Mouse (Mus musculus) fibroblast of lung, adult 2 months (primary cell): ENCODE data around the gene Cfap45.
A peak's percentile ranks its signal among the peaks of the same experiment; 100 is the strongest.

Source experiments
- DNase-seq: peaks from one replicate; pipeline ENCODE4 v3.0.0-alpha.2; 2011; ENCODE audit warnings: low read depth

Cfap45 gene

DNA sequence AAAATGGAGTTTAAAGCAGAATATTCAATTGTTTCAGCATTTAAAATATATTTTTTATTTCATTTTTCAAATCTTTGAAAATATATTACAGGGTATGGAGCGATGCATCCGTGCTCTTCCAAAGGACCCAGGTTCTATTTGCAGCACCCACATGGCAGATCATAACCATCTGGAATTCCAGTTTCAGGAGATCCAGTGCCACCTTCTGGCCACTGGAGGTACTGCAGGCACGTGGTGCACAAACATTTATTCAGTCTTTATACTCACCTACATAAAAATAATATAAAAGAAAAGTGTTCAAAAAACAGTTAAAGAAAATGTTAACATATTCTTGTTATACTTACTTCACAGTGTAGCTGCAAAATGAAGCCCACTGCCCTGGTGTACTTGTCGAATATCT is 2.6 kb upstream of the Cfap45 start:
- no peak for DNase-seq

DNA sequence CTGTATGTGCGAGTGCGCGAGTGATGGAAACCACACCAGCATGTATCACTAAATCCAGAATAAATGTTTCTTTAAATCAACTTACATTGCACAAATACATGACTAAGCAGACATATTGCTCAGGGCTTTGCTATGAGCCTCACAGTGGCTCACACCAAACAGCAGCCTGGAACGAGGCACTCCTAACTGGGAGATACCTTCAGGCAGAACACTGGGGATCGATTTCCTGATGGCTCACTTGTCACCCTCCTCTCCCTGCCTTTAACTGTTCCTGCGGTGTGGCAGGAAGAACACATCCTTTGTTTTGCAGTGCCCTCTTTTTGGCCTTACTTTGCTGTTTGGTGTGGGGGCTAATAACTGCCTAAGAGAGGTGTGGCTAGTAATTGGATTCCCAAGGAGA is 957 bp upstream of the Cfap45 start:
- no peak for DNase-seq

DNA sequence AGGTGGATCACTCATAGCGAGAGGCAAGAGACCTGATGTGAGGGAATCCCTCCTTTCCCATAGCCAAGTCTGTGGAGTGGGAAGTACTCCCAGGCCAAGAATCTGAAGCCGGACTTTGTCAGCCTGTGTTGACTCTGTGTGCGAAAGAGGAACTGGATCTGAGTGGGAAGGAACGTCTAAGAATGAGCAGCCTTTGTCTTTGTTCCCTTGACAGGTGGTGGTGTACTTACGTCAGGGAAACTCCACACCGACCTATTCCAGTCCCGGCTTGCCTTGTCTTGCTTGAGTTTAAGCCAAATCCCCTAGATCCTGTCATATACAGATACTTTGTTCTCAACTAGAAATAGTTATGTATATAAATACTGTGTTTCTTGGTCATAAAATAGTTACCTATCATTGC is 1.9 kb downstream of the Cfap45 start:
- DNase-seq = no peak

DNA sequence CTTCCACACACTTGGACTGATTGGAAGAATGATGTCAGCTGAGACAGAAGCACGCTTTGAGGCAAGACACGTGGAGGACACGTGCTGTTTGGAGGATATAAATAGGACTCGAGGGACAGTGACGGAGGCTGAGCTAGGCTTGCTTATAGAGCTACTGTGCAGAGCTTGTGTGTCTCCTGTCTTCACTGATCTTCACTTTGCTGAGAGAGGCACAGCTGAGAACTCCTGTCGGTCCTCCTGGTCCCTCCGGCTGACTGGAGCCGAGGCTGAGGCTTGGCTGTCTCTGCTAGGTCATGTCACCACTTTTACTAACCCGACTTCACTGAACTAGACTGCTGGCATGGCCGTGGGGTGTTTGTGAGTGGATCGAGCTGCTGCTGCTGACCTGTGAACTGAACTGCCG is 3.1 kb downstream of the Cfap45 start:
- no peak for DNase-seq

DNA sequence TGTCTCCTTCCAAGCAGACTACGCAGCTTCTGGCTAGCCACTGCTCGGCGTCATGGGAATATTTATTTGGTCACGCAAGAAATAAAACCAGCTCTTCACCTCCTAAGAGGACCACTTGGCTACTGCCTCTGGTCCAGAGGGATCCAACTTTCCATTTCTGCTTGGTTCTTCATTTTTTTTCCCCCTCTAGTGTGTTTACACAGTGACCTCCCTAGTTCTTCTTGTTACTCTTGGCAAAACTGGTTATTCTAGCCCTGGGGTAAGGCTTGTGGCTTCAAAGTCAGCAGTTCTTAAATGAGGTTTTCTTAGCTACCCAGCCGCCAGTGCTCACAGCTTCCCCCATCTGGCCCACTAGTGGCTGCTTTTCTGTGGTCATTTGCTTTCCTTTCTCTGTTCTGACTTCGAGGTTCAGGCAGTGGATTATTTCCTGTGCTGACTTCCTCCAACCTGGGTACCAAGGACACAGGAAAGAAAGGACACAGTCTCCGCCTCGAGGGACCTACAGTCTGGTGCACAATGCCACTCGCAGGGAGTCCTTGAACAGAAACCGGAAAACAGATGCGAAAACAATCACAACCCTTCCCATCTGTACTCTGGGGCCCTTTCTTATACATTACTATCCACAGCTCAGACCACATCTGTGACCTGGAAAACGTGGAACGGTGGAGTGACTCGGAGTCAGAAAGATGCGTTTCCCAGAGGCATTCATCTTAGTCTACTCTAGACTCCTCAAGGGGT is 4.6 kb downstream of the Cfap45 start:
- DNase-seq = peak; percentile 80

DNA sequence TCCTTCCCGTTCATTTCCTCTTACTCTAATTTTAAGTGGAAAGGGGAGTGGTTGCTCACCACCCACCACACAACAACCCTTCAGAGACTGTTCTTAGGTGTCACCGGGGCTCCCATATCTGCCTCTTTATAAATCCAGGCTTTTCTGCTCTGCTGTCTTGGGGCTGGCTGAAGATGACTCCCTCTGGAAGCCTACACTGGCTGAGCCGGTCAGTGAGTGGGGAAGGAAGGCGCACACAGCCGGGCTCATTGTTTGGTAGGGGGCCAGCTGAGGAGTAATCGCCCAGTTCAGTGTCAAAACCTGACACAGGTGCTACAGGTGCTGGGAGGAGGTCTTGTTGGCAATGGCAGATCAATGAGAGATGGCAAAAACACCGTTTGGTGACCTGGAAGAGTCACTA is 5.4 kb downstream of the Cfap45 start:
- DNase-seq = no peak

DNA sequence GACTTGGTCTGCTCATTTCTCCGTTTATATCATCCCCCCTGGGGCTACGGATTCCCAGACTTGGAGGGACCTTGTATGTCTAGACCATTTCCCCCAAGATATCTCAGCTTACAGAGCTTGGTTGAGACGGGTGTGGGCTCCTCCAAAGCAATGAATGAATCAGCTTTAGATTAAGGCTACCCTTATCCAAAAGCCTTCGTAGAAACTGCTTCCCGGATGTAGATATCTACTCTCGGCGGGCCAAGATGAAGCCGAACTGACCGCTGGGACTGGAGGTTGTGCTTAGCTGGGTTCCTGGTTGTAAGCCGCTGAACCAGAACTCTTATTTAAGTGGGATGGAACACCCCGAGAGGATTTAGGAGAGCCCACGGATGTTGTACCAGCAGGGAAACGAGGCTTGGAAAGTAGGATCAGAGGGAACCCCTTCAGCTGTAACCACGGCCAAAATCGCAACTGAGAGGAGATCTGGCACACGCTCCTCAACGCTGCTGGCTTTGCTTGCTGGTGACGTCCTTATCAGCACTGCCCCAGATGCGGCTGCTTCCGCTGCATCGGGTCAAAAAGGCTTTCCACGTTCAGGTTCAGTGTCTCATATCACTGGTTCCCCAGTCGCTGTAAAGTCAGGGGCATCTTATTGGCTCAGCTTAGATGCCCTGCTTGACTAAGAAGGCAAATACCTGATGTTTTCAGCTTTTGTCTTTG is 5.9 kb downstream of the Cfap45 start:
- DNase-seq = no peak

DNA sequence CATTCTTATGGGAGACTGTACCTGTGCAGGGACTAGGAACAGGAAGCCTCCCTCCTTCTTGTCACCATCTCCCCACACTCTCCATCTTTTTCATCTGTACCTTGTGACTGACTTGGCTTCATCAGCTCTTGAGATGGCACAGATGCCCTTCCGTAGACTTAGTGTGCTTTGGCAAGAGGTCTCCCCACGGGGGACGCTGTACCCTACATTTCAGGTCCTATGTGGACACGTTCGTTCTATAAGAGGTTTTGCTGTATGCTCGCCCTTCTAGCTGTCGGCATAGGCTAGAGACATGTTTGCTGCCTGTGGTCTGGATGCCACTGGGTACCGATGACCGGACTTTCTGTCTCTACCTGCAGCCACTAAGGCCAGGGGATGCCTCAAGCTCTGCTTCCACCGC is 6.8 kb downstream of the Cfap45 start:
- no peak for DNase-seq

DNA sequence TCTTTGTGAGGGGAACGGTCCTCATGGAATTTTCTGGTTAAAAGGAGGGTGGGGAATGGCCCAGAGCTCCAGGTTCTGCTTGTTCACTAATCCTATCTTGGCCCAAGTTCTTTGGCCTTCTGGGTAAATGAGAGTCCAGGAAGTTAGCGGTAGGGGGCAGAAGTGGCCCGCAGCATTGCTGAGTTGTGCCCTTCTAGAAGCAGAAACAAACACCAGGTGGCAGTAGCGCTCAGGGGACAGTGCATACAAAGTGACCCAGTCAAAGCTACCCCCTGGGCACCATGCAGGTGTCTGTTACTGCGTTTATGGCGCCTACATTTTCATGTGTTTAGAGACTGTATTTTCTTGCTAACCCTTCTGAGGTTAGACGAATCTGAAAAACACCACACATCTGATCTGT is 8.1 kb downstream of the Cfap45 start:
- peak; percentile 73 for DNase-seq

DNA sequence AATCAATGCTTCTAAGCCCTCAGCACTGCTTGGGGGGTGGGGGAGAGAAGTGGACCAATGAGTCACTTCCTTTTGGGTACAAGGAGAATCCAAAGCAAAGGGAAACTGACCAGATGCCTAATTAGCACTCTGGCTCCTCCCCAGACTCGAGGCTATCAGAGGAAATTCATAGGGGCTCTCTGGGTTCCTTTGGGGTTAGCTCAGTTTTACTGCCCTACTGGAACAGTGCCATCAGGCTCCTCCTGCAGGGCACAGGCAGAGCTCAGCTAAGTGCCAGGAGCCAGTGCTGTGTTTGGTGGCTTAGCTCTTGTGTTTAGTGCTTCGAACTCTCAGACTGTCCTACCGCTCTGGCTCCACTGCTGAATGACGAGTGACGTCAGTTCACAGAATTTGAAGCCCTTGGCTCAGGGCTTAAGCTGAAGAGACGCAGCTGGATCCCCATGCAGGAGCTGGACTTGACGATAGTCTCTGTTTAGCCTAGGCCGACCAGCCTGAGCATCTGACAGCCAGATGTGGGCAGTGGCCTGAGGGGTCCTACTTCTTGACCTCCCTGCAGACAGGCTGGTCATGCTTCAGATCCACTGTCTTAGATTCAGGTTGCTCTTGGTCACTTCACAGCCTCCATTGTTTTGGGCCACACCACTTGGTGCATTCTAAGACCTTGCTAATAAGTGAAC is 10.1 kb downstream of the Cfap45 start:
- DNase-seq = no peak

DNA sequence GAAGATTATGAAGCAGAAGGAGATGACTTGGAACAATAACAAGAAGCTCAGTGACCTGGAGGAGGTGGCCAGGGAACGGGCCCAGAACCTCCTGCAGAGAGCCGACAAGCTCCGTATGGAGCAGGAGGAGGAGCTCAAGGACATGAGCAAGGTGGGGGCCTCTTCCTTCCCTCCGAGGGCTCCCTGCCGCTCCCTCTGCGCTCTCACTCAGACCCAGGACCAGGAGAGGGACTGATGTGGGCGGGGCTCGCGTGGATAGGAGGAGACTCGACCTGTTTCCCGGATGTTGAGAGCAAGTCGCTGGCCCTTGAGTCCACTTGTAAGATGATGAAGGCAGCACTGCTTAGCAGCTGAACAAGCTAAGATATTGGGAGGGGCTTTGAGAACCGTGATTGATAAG is 11.9 kb downstream of the Cfap45 start:
- no peak for DNase-seq

DNA sequence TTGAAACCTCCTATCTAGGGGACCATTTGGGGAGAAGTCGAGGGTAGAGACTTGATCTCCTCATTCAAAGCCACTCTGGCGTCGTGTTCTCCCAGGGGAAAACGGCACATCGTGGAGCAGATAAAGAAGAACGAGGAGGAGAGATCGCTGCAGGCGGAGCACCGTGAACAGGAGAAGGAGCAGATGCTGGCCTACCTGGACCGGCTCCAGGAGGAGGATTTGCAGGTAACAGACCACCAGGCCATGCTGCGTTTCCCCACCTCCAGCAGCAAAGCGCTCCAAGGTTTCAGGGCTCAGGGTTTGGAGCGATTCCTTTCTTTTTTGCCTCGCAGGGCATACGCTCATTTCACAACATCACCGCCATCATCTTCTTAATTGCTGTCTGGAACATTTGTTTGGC is 14.5 kb downstream of the Cfap45 start:
- DNase-seq = no peak

DNA sequence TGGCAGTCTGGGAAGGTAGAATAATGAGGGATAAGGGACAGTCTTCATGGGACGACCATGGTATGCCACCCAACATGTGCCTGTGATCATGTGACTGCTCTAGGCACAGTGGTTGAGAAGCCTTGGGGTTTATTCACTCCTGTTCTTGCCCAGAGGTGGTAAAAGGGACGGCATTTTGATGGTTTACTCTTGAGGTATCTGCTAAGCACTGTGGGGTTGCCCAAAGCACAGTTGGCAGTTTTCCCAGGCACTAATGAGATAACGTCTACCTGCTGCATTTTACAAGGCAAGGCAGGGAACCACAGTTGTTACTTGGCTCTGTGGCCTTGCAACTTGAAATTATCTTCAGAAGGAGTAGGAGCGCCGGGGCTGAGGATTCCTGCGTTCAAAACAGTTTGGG is 19.2 kb downstream of the Cfap45 start:
- no peak for DNase-seq

DNA sequence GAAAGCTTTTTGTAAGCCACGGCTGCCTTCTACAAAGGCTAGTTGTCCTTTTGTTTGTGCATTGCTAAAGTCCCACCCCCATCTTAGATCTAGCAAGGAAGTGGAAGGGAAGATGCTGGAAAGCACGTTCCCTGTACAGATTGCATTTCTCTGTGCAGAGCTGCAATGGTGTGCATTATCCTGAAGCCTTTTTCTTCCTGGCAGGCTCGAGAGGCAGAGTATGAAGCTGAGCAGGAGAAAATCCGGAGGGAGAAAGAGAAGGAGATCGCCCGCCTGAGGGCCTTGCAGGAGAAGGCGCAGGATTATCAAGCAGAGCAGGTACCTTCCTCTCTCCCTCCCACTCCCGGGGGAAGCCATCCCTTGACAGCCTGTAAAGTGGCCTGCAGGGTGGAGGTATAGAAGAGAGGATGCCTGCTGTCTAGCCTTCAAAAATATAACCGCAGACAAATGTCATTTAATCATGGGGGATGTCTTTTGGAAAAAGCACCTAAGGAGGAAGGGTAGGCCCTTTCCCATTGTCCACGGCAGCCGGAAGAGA is 19.8 kb downstream of the Cfap45 start:
- no peak for DNase-seq

DNA sequence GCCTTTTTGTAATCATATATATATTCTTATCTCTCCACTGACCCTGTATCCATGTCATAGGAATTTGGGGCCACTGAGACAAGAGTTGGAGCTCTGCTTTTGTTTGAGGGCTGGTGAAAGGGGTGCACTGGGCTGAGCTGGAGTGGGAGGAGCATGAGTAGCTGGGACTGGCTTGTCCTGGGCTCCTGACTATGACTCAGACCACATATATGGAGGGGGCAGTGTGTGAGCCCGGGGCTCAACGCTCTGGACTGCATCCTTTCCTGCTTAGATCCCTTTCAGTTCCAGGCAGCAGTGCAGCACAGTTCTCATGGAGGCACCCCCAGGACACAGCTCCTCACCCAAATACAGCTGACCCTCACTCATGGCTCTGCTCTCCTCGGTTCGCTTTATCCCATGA is 25.5 kb downstream of the Cfap45 start:
- no peak for DNase-seq

DNA sequence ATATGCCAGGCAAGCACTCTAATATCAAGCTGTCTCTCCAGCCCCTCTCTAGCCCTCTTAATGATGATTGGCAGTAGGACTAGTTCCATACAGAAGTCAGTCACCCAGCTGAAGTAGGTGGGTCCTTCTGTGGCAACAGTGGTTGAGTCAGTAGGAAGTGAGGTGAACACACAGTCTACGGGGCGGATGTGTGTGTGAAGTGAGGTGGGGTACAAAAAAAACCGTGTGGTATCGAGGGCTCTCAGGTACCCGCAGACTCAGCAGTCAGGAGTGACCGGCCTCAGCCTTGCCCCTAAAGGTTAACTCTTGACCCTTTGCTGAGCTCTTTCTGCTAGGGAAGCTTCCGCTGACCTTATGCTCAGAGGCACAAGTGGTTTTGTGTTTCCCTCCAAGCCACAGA is 27.9 kb downstream of the Cfap45 start:
- no peak for DNase-seq

DNA sequence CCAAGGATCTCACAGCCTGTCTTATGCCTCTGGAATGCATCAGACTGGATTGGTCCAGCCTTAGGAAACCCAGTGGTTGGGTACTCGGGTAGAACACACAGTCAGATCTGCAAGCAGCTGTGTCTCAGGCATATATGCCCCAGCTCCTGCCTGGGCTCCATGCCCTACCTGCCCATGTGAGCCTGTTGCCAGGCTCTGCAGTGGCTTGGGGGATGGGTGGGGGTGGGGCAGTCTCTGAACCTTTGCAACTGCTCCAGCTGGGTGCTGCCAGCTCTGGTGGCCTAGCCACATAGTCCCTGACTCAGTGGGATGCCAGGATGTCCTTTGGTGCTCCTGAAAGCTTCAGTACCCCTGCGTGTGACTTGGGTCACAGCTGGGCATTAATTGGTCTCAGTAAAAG is 28.7 kb downstream of the Cfap45 start:
- no peak for DNase-seq

DNA sequence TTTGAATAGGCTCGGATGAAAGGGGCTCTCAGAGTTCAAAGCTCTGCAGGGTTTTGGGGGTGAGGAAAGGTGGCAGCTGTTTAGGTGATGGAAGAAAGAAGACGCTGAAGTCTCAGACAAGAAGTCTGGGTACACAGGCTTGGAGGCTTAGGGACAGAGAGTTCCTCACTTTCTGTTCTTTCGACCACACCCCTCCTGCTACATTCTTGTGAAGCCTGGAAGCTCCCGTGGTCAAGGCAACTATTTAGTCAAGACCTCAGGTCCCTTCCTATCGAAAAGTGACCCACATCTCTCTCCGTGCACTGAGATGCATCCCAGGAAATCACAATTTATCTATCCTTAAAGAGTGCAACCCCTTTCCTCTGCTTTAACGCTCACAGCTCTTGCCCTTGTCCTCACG is 29.1 kb downstream of the Cfap45 start:
- no peak for DNase-seq

DNA sequence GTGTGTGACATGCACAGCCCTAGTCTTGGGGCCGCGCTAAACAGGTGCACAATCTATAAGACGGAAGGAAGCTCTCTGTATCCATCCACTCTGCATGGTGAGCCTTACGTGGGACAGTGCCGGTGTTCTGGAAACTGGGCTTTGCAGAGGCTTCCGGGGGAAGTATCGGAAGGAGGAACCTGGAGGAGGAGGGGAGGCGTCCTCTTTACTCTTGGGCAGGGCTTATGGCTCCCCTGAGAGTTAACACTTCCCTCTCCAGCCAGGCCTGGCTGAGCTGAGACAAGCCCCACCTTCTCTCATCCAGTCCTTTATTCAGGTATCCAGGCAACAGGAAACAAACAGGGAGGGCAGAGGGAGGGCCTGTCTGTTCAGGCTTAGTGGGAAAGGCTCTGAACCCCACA is 29.9 kb downstream of the Cfap45 start:
- DNase-seq = no peak

DNA sequence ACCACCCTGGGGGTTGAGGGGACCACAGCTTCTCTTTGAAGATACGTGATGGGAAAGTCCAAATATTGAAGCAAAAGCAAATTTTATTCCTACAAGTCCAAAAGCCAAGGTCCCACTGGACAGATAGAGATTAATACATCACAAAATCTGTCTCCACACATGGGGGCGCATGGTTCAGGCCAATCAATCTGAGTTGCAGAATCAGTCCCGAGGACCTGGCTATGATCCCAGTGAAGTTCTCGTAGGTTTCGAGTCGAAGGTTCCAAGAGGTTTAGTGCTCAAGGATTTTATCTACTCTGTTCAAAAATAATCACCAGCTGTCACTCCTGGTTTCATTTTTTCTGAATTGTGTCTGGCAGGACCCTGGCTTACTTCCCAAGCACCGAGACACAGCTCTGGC is 30.4 kb downstream of the Cfap45 start:
- no peak for DNase-seq

DNA sequence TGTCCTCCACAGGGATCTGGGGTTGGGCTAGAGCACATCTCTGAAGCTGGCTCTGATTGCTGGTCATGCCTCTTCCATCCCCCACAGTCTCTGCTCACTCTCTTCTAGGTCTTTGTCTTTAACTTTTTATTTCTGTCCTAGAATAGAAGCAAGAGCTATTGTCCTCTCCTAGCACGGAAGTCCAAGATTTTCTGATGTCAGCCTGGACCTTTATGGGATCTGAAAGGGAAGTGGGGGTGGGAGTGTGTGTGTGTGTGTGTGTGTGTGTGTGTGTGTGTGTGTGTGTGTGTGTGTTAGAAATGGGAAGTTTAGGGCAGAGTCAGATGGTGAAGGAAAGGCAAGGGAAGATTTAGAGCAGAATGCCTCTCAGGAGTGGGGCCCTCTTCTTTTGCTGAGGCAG is 32.0 kb downstream of the Cfap45 start:
- DNase-seq = no peak

DNA sequence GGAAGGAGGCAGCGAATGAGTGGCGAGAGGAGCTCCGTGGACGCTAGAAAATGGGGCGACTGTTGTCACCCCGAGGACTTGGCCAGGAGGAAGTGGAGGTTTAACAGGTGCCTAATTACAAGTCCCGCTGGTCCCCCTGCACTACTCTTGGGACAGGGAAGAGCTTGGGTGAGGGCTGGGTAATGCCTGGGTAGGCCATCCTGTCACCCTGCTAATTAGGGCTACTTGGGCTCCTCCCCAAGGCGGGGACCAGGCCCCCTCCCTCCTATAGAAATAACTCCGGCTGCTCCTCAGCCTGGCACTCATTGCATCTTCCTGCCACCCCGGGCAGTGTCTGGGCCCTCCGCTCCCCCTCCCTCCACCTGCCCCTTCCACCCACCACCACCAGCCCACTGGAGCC is 35.0 kb downstream of the Cfap45 start, which contains the start of gene Vsig8:
Gene Vsig8, plus strand, starts transcription at position 301 of the 400 bp plus-strand sequence.
- DNase-seq = no peak
